Mouse (Mus musculus) retina, embryonic 14.5 days (tissue): Measurements from ENCODE around the gene Rnf212.
"Not testable (repeated sequence)": the region's sequence is repeated elsewhere in the genome, so short reads cannot be mapped to it uniquely, and the experiment has no call there.

Experiments used
- DNase-seq: peaks from one replicate; pipeline ENCODE4 v3.0.0-alpha.2; 2015; ENCODE audit warnings: low spot score

Gene Rnf212

DNA sequence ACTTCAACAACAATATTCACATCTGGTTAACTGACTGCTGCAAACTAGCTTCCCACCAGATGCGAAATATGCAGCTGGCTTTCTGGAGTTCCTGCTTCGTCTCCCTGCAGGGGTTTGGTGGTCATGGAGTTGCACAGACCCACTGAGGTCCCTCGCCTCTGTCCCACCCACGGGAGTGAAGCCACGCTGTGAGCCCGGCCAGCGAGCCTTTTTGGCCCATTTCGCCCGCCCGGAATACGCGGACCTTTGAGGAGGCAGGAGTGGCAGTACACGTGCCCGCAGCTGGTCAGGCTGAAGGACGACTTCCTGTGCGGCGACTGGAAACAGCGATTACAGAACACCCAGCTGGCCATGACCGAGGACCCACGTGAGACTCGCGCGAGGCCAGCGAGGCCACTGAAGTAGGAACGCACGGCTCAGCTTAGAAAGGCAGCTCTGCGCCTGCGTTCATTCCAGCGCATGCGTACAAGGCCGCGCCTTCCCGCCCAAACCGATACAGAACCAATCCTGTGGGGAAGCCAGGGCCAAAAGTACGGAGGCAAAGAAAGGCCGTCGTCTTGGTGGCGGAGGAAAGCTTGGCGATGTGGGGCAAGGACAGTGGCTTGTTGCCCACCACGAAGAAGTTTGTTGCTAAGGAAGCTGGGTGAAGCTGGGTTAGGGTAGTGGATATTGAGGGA is at the start of gene Rnf212:
Gene Rnf212, minus strand, starts transcription at position 353 of the 677 bp plus-strand sequence.
- no peak for DNase-seq

GRCm38 (mm10) chr5:108823276-108823675 is 48.5 kb upstream of the Rnf212 start:
- no peak for DNase-seq

GRCm38 (mm10) chr5:108808750-108809149 is 34.0 kb upstream of the Rnf212 start, which contains the start of gene Vmn2r8:
Gene Vmn2r8 (minus strand): TSS chr5:108808850.
- DNase-seq = not testable (repeated sequence)

GRCm38 (mm10) chr5:108803646-108804045 is 28.9 kb upstream of the Rnf212 start:
- DNase-seq = no peak

DNA sequence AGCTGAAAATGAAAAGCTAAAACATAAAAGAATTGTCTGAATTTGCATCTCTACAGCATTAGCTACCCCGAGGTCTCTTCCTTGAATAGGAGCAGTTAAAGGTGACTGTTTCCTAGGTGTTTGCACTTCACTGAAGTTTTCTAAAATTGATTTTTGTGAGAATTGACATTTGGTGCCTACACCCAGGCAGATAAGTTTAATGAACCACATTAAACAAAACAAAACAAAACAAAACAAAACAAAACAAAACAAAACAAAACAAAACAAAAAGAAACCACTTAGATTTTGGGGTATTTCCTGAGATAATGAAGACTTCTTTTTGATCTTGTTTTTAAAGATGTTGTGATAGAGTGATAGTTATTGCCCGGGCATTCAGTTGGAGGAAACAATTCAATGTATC is 20.5 kb upstream of the Rnf212 start, which contains the start of gene Tmed11:
Gene Tmed11, minus strand, starts transcription at position 101 of the 400 bp plus-strand sequence.
- not testable (repeated sequence) for DNase-seq

DNA sequence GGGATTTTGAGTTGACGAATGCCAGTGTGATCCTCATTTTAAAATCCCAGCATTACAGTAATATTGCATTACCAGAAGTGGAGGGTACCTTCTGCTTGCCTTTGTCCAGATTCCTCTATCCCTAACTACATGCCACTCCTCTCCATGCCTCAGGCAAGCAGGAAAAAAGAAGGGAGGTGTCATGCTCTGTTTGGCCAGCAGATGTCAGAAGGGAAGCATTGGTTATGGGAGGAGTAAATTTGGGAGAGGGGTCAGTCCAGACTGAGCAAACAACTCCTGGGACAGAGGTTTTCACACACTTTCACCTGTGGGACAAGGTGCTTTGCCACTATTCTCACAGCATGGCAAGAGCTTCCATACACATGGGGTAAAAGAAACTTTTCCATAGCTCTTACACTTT is 15.6 kb upstream of the Rnf212 start:
- DNase-seq = peak; percentile 50

GRCm38 (mm10) chr5:108760002-108760401 is 14.8 kb downstream of the Rnf212 start:
- no peak for DNase-seq

- peak; percentile 22 for DNase-seq
Measured at GRCm38 (mm10) chr5:108758396-108758795, 16.4 kb downstream of the Rnf212 start.

DNA sequence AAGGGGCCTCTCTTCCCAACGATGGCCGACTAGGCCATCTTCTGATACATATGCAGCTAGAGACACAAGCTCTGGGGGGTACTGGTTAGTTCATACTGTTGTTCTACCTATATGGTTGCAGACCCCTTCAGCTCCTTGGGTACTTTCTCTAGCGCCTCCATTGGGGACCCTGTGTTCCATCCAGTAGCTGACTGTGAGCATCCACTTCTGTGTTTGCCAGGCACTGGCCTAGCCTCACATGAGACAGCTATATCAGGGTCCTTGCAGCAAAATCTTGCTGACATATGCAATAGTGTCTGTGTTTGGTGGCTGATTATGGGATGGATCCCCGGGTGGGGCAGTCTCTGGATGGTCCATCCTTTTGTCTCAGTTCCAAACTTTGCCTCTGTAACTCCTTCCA is 23.5 kb downstream of the Rnf212 start:
- DNase-seq = not testable (repeated sequence)

- DNase-seq = no peak
Measured at GRCm38 (mm10) chr5:108750328-108751210, 24.2 kb downstream of the Rnf212 start.

DNA sequence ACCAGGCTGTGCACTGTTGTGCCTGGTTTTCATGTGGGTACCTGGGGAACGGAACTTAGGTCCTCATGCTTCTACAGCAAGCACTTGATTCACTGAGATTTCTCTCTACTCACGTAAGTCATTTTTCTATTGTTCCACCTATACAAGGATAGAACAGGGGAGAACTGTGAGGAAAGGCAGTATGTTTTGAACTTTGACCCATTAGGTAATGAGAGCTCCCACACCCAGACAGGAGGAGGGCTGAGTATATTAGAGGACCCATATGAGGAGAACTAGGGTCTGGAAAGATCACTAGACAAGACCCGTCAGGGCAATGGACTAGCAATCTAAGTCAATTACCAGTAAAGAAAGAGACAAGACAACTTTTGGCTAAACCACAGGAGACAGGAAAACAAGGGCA is 30.2 kb downstream of the Rnf212 start:
- no peak for DNase-seq

- peak; percentile 55 for DNase-seq
Measured at GRCm38 (mm10) chr5:108743856-108744255, 30.9 kb downstream of the Rnf212 start.

- DNase-seq = no peak
Measured at GRCm38 (mm10) chr5:108742596-108742995, 32.2 kb downstream of the Rnf212 start.

GRCm38 (mm10) chr5:108741844-108742243 is 32.9 kb downstream of the Rnf212 start:
- DNase-seq = no peak

GRCm38 (mm10) chr5:108727425-108727824 is 47.4 kb downstream of the Rnf212 start:
- no peak for DNase-seq

DNA sequence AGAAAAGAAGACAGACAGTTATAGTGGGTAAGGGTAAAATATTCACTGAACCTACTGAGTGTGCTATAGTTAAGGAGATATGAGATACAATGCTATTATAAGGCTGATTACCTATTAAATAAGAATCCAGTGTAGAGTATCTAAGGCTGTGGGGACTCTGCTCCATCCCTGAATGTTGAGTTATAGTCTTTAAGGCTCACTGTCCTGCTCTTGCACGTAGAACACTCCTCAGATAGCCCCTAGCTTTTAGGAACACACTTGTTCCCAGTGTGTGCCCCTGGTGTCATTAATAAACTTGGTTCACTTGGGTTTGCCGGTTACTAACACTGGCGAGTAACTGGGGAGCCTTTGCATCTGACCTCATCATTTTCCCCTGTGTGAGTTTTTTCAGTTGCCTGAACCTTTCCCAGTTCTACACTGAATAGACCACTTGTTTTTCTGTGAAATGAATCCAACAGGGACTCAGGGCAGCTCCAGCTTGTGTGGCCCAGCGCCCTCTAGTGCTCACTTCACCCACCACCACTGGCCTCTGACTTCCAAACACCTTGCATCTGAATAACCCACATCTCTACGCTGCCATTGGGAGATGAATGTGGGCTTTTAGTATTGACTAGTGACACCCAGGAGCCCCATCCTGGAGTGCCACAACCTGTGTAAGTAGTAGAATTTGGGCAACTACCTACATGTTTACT is 48.1 kb downstream of the Rnf212 start:
- DNase-seq = peak; percentile 84

DNA sequence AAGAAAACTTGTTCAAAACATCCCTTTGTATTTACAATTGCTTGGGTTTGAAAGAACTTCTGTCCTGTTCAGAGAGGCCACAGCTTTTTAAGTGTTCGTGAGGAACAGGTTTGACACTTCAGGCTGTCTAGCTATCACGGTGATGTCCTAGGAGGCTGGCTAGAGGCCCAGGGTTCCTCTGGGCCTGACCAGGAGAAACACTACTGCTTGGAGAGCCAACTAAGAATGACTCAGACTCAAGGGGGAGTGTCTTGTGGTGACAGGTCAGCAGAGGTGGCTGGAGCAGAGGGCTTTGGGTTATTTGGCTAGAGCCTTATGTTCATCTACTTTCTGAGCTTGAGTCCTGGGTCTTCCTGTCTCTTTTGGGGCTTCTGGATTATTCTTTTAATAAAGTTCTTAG is 50.8 kb downstream of the Rnf212 start:
- DNase-seq = no peak

GRCm38 (mm10) chr5:108719761-108720160 is 55.0 kb downstream of the Rnf212 start:
- no peak for DNase-seq

DNA sequence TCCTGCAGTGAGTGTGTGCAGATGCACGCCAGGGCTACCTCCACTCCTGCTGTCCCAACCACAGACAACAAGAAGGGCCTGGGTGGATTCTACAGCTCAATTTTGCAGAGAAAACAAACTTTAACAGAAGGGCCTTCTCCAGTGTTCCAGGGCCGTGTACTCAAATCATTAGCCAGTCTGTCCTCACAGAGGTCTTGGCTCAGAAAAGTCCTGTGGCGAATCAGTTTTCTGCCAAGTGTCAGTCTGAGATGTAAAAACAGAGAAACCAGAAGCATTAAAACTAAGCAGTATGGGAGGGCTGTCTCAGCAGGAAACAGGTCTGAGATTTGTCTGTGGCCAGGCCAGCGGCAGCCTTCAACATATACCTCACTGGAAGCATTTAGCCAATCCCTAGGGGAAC is 56.7 kb downstream of the Rnf212 start:
- DNase-seq = no peak

- DNase-seq = no peak
Measured at GRCm38 (mm10) chr5:108715974-108716373, 58.8 kb downstream of the Rnf212 start.

GRCm38 (mm10) chr5:108714149-108714548 is 60.6 kb downstream of the Rnf212 start:
- DNase-seq = no peak

- DNase-seq = no peak
Measured at GRCm38 (mm10) chr5:108713691-108714090, 61.1 kb downstream of the Rnf212 start.
